In genomic region chr17:72012775-72013174, GRCm38 (mm10) we compare ENCODE assay signal across 19 mouse cellular contexts.
"Had no signal": no experiment of that assay in that cellular context is flagged by ENCODE, and none has a peak within 500 bp of the region (broad histone marks: within the 10 kb centered on the region; RNA-seq: fewer than 3 reads in every experiment).

No protein-coding gene starts in this region.

- ATAC-seq: midbrain, embryonic 16.5 days had no signal

- H3K9me3 ChIP-seq: midbrain, embryonic 10.5 days; midbrain, embryonic 12.5 days; neural tube, embryonic 13.5 days; neural tube, embryonic 15.5 days had no signal

- DNase-seq: lung, adult 18-20 months; lung, embryonic 14.5 days; lung, postnatal 10 days; lung, postnatal 4 days; midbrain, embryonic 14.5 days; retina, postnatal 1 day; right cerebral cortex, adult 18-20 months; right cerebral cortex, postnatal 25 days; right cerebral cortex, postnatal 4 days; spleen, adult 18-20 months; thymus, adult 18-20 months; thymus, postnatal 14 days; thymus, postnatal 36 days had no signal

- H3K9ac ChIP-seq: lung, embryonic 14.5 days; midbrain, embryonic 12.5 days; neural tube, embryonic 13.5 days; neural tube, embryonic 15.5 days had no signal

- H3K4me3 ChIP-seq: midbrain, embryonic 10.5 days; midbrain, embryonic 12.5 days; myocyte; neural tube, embryonic 13.5 days; neural tube, embryonic 15.5 days had no signal

- H3K4me1 ChIP-seq: midbrain, embryonic 10.5 days; midbrain, embryonic 12.5 days; neural tube, embryonic 13.5 days; neural tube, embryonic 15.5 days had no signal

- H3K27ac ChIP-seq: midbrain, embryonic 10.5 days; midbrain, embryonic 12.5 days; neural tube, embryonic 13.5 days; neural tube, embryonic 15.5 days had no signal

- H3K36me3 ChIP-seq: midbrain, embryonic 10.5 days; midbrain, embryonic 12.5 days; neural tube, embryonic 13.5 days; neural tube, embryonic 15.5 days had no signal

- H3K27me3 ChIP-seq: midbrain, embryonic 12.5 days; neural tube, embryonic 13.5 days; neural tube, embryonic 15.5 days had no signal

- H3K4me2 ChIP-seq: lung, embryonic 14.5 days; midbrain, embryonic 12.5 days; neural tube, embryonic 13.5 days; neural tube, embryonic 15.5 days had no signal
